Mouse (Mus musculus): Measurements from ENCODE around the gene Gm17490. TPM values are rescaled to one million over a fixed set of nuclear protein-coding genes. Genes with fewer than 3 reads are reported as not detected.
"Not testable (repeated sequence)": the region's sequence is repeated elsewhere in the genome, so short reads cannot be mapped to it uniquely, and the experiment has no call there.

Gene Gm17490
- polyA plus RNA-seq, 1 experiment from 2014 or later: not detected

- 73% methylated on average over 2 of the region's 2 CpGs for WGBS
- ATAC-seq (ENCODE audit: low FRiP score, low read depth): no peak
- no peaks in the 10 kb centered on the region for H3K9me3 ChIP-seq
Observed at GRCm38 (mm10) chr2:11619598-11619997, 6.5 kb downstream of the Gm17490 start.

GRCm38 (mm10) chr2:11616846-11617245, 9.2 kb downstream of the Gm17490 start:
- no peak overlapping the region for H3K4me2 ChIP-seq (replicated peaks)
- ATAC-seq (ENCODE audit: low FRiP score, low read depth): no peak
- no peak overlapping the region for H3K27ac ChIP-seq (replicated peaks)
- no peaks in the 10 kb centered on the region for H3K9me3 ChIP-seq
- 94% methylated on average over 9 of the region's 9 CpGs for WGBS
- no peaks in the 10 kb centered on the region for H3K27me3 ChIP-seq
- H3K4me1 ChIP-seq: no peaks in the 10 kb centered on the region
- no peaks in the 10 kb centered on the region for H3K36me3 ChIP-seq
- H3K9ac ChIP-seq (replicated peaks): no peak overlapping the region
- no peak overlapping the region for H3K4me3 ChIP-seq

More at GRCm38 (mm10) chr2:11619598-11619997, 6.5 kb downstream of the Gm17490 start:
- Histone ChIP-seq H3K9ac (replicated peaks) (no peak overlapping the region), H3K27ac (replicated peaks) (no peak overlapping the region), H3K4me3 (no peak overlapping the region), H3K36me3 (no peaks in the 10 kb centered on the region), H3K27me3 (no peaks in the 10 kb centered on the region), H3K4me2 (replicated peaks) (no peak overlapping the region), H3K4me1 (no peaks in the 10 kb centered on the region)

GRCm38 (mm10) chr2:11612939-11613338, 13.1 kb downstream of the Gm17490 start:
- not testable (repeated sequence) for H3K4me2 ChIP-seq (replicated peaks); H3K4me3 ChIP-seq; H3K36me3 ChIP-seq; H3K27me3 ChIP-seq; H3K4me1 ChIP-seq; ATAC-seq (ENCODE audit: low FRiP score, low read depth); H3K9me3 ChIP-seq; H3K9ac ChIP-seq (replicated peaks); H3K27ac ChIP-seq (replicated peaks)
- WGBS: 87% methylated on average over 6 of the region's 6 CpGs

GRCm38 (mm10) chr2:11606718-11607117, 19.3 kb downstream of the Gm17490 start:
- H3K27ac ChIP-seq (replicated peaks); H3K9me3 ChIP-seq; ATAC-seq (ENCODE audit: low FRiP score, low read depth); H3K4me3 ChIP-seq; H3K36me3 ChIP-seq; H3K27me3 ChIP-seq; H3K4me1 ChIP-seq; H3K9ac ChIP-seq (replicated peaks); H3K4me2 ChIP-seq (replicated peaks): not testable (repeated sequence)
- 81% methylated on average over 4 of the region's 4 CpGs for WGBS

GRCm38 (mm10) chr2:11604911-11605310, 21.2 kb downstream of the Gm17490 start:
- no peak for ATAC-seq (ENCODE audit: low FRiP score, low read depth)
- Histone ChIP-seq H3K27ac (replicated peaks) (no peak overlapping the region), H3K4me1 (peaks cover 9% of the 10 kb centered on the region), H3K9ac (replicated peaks) (no peak overlapping the region), H3K27me3 (no peaks in the 10 kb centered on the region), H3K4me2 (replicated peaks) (no peak overlapping the region), H3K9me3 (no peaks in the 10 kb centered on the region), H3K4me3 (no peak overlapping the region), H3K36me3 (peaks cover 6% of the 10 kb centered on the region)

- WGBS: 87% methylated on average over 5 of the region's 5 CpGs
- peak within 1 kb of the TSS; percentile 85 for H3K4me2 ChIP-seq (replicated peaks)
- H3K9ac ChIP-seq (replicated peaks): peak within 1 kb of the TSS; percentile 97
- peaks cover 12% of the 10 kb centered on the region for H3K36me3 ChIP-seq
- peaks cover 9% of the 10 kb centered on the region for H3K4me1 ChIP-seq
- no peaks in the 10 kb centered on the region for H3K9me3 ChIP-seq
- H3K27me3 ChIP-seq: no peaks in the 10 kb centered on the region
- ATAC-seq (ENCODE audit: low FRiP score, low read depth): no peak
- H3K27ac ChIP-seq (replicated peaks): peak within 1 kb of the TSS; percentile 67
- peak within 1 kb of the TSS; percentile 96 for H3K4me3 ChIP-seq
Observed at GRCm38 (mm10) chr2:11604053-11604452, 22.0 kb downstream of the Gm17490 start, which contains the start of gene Rbm17. TSS of gene Rbm17 (minus strand) at chr2:11604153.

- Histone ChIP-seq H3K4me2 (replicated peaks) (peak overlapping the region; percentile 85), H3K9ac (replicated peaks) (peak overlapping the region; percentile 97), H3K27ac (replicated peaks) (peak overlapping the region; percentile 67), H3K4me1 (peaks cover 9% of the 10 kb centered on the region), H3K36me3 (peaks cover 22% of the 10 kb centered on the region), H3K27me3 (no peaks in the 10 kb centered on the region), H3K4me3 (peak overlapping the region; percentile 96), H3K9me3 (no peaks in the 10 kb centered on the region)
- 1% methylated on average over 57 of the region's 78 CpGs for WGBS
- ATAC-seq (ENCODE audit: low FRiP score, low read depth): peak; percentile 99
Observed at GRCm38 (mm10) chr2:11602506-11603489, 23.3 kb downstream of the Gm17490 start.

- Histone ChIP-seq H3K4me2 (replicated peaks) (peak overlapping the region; percentile 85), H3K36me3 (peaks cover 32% of the 10 kb centered on the region), H3K9ac (replicated peaks) (peak overlapping the region; percentile 97), H3K27ac (replicated peaks) (no peak overlapping the region), H3K4me3 (peak overlapping the region; percentile 96), H3K9me3 (no peaks in the 10 kb centered on the region), H3K27me3 (no peaks in the 10 kb centered on the region), H3K4me1 (peaks cover 9% of the 10 kb centered on the region)
- no peak for ATAC-seq (ENCODE audit: low FRiP score, low read depth)
- 84% methylated on average over 6 of the region's 6 CpGs for WGBS
Observed at GRCm38 (mm10) chr2:11601795-11602194, 24.3 kb downstream of the Gm17490 start.

GRCm38 (mm10) chr2:11597906-11598305, 28.2 kb downstream of the Gm17490 start:
- Histone ChIP-seq H3K4me1 (peaks cover 9% of the 10 kb centered on the region), H3K27me3 (no peaks in the 10 kb centered on the region), H3K27ac (replicated peaks) (no peak overlapping the region), H3K4me2 (replicated peaks) (no peak overlapping the region), H3K4me3 (no peak overlapping the region), H3K36me3 (peaks cover 64% of the 10 kb centered on the region), H3K9ac (replicated peaks) (no peak overlapping the region), H3K9me3 (no peaks in the 10 kb centered on the region)
- no peak for ATAC-seq (ENCODE audit: low FRiP score, low read depth)
- WGBS: 98% methylated on average over 7 of the region's 7 CpGs

GRCm38 (mm10) chr2:11596690-11597089, 29.4 kb downstream of the Gm17490 start:
- no peak for ATAC-seq (ENCODE audit: low FRiP score, low read depth)
- Histone ChIP-seq H3K27me3 (no peaks in the 10 kb centered on the region), H3K9me3 (no peaks in the 10 kb centered on the region), H3K27ac (replicated peaks) (no peak overlapping the region), H3K4me3 (no peak overlapping the region), H3K36me3 (peaks cover 76% of the 10 kb centered on the region), H3K4me1 (peaks cover 2% of the 10 kb centered on the region), H3K9ac (replicated peaks) (no peak overlapping the region), H3K4me2 (replicated peaks) (no peak overlapping the region)
- 98% methylated on average over 2 of the region's 2 CpGs for WGBS

- H3K4me2 ChIP-seq (replicated peaks): no peak overlapping the region
- H3K36me3 ChIP-seq: peaks cover 95% of the 10 kb centered on the region
- no peak for ATAC-seq (ENCODE audit: low FRiP score, low read depth)
- no peak overlapping the region for H3K9ac ChIP-seq (replicated peaks)
- H3K4me1 ChIP-seq: no peaks in the 10 kb centered on the region
- no peaks in the 10 kb centered on the region for H3K27me3 ChIP-seq
- no peaks in the 10 kb centered on the region for H3K9me3 ChIP-seq
- 90% methylated on average over 4 of the region's 4 CpGs for WGBS
- H3K4me3 ChIP-seq: no peak overlapping the region
- H3K27ac ChIP-seq (replicated peaks): no peak overlapping the region
Observed at GRCm38 (mm10) chr2:11587996-11588395, 38.1 kb downstream of the Gm17490 start.

GRCm38 (mm10) chr2:11579399-11579798, 46.7 kb downstream of the Gm17490 start:
- H3K4me1 ChIP-seq: no peaks in the 10 kb centered on the region
- H3K4me3 ChIP-seq: no peak overlapping the region
- H3K36me3 ChIP-seq: peaks cover 23% of the 10 kb centered on the region
- no peak overlapping the region for H3K27ac ChIP-seq (replicated peaks)
- 0 out of 2 replicates have a peak, but pooled peaks cover 6% of the 10 kb centered on the region for H3K9me3 ChIP-seq
- no peak overlapping the region for H3K4me2 ChIP-seq (replicated peaks)
- 95% methylated on average over 4 of the region's 4 CpGs for WGBS
- no peak overlapping the region for H3K9ac ChIP-seq (replicated peaks)
- ATAC-seq (ENCODE audit: low FRiP score, low read depth): no peak
- H3K27me3 ChIP-seq: no peaks in the 10 kb centered on the region

All from midbrain, embryonic 12.5 days (tissue).